Comparison of ENCODE assay signal across 22 mouse cellular contexts in the genomic region with DNA sequence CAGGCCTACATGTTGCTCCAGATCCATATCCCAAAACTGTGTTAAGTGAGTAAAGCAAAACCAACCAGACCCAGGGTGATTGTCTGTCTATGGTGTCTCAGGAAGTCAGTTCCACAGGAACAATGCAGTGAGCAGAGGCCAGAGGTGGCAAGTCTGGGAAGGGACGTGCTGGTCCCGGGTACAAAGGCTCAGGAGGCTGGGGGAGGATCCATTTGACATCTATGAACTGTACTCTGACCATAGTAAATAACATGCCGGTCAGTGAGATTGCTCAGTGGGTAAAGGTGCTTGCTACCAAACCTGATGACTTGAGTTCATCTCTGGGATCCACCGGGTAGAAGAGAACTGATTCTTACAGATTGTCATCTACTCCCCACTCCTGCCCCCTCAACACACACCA. TPM values are rescaled to one million over a fixed set of nuclear protein-coding genes. Genes with fewer than 3 reads are reported as not detected.
"Had no signal": no experiment of that assay in that cellular context is flagged by ENCODE, and none has a peak within 500 bp of the region (broad histone marks: within the 10 kb centered on the region; RNA-seq: fewer than 3 reads in every experiment).

No protein-coding gene starts in this region.

- ATAC-seq: intestine, postnatal 0 days; midbrain, embryonic 15.5 days had no signal

- H3K4me1 ChIP-seq: midbrain, embryonic 15.5 days; neural tube, embryonic 12.5 days; neural tube, embryonic 15.5 days had no signal

- H3K36me3 ChIP-seq: limb, embryonic 10.5 days; limb, embryonic 13.5 days; midbrain, embryonic 12.5 days; midbrain, embryonic 15.5 days; neural tube, embryonic 12.5 days; neural tube, embryonic 15.5 days had no signal

- H3K27me3 ChIP-seq: midbrain, embryonic 15.5 days; neural tube, embryonic 12.5 days; neural tube, embryonic 15.5 days had no signal

- H3K4me3 ChIP-seq: layer of hippocampus, adult 2 months; limb, embryonic 10.5 days; limb, embryonic 13.5 days; midbrain, embryonic 12.5 days; midbrain, embryonic 15.5 days; neural tube, embryonic 12.5 days; neural tube, embryonic 15.5 days had no signal

- H3K4me2 ChIP-seq: limb, embryonic 13.5 days; midbrain, embryonic 12.5 days; midbrain, embryonic 15.5 days; neural tube, embryonic 12.5 days; neural tube, embryonic 15.5 days had no signal

- H3K9me3 ChIP-seq: limb, embryonic 10.5 days; limb, embryonic 13.5 days; midbrain, embryonic 12.5 days; midbrain, embryonic 15.5 days; neural tube, embryonic 12.5 days; neural tube, embryonic 15.5 days had no signal

- H3K27ac ChIP-seq: kidney, postnatal 0 days; layer of hippocampus, adult 2 months; limb, embryonic 10.5 days; limb, embryonic 13.5 days; liver, embryonic 14.5 days; macrophage; midbrain, embryonic 12.5 days; midbrain, embryonic 15.5 days; neural tube, embryonic 12.5 days; neural tube, embryonic 15.5 days had no signal

- DNase-seq: kidney, adult 2 months; kidney, postnatal 25 days; layer of hippocampus, adult 9-11 months; lung, postnatal 14 days; right cerebral cortex, adult 18-20 months; right cerebral cortex, postnatal 14 days; right cerebral cortex, postnatal 4 days; spleen, adult 18-20 months; thymus, adult 18-20 months; thymus, postnatal 36 days had no signal

- H3K9ac ChIP-seq: limb, embryonic 13.5 days; liver, embryonic 14.5 days; midbrain, embryonic 12.5 days; midbrain, embryonic 15.5 days; neural tube, embryonic 12.5 days; neural tube, embryonic 15.5 days had no signal

RNA-seq across cellular contexts. Expression of gene Adgrd1, which starts 3.4 kb away (rescaled TPM):
- total RNA-seq: megakaryocyte, adult 5-6 weeks had no signal
- polyA plus RNA-seq: limb, embryonic 10.5 days; macrophage had no signal
